Mouse (Mus musculus) ES-Bruce4 (cell line): Measurements from ENCODE around the gene Traf3ip1.

Source experiments
- CTCF ChIP-seq: IDR thresholded peaks from one replicate; pipeline ENCODE4 v1.8.1; 2011; ENCODE audit warnings: low read depth, low read length
- EP300 ChIP-seq: IDR thresholded peaks from 2 replicates; pipeline ENCODE4 v1.6.1; 2011; ENCODE audit warnings: low read depth, low read length; ENCODE audit not compliant: insufficient read depth
- POLR2A ChIP-seq: IDR thresholded peaks from one replicate; pipeline ENCODE4 v1.8.1; 2011; ENCODE audit warnings: low read length; ENCODE audit not compliant: insufficient read depth

DNA sequence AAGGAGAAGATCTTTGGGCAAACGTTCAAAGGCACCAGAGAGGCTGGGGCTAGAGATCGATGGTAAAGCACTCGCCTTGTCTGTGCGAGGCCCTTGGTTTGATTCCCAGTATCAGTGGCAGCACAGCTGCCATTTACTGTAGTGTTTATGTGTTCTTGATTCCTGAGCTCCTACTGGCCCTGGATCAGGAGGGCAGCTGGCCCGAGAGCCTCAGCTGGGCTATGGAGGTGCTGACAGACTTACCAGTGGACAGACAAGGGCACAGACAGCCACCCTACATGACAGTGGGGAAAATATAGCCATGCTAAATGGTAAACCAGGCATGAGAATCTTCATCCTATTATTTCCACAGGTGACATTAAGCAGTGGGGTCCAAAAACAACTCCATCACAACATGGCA, 43.6 kb upstream of the Traf3ip1 start:
- TF ChIP-seq POLR2A, result no peak
- TF ChIP-seq EP300, result no peak
- TF ChIP-seq CTCF, result no peak
